Mouse (Mus musculus): ENCODE results near the gene Lypd1. TPM values are rescaled to one million over a fixed set of nuclear protein-coding genes. Genes with fewer than 3 reads are reported as not detected.

Gene Lypd1
- polyA plus RNA-seq, 1 experiment from 2014 or later, result 1.6 TPM

DNA sequence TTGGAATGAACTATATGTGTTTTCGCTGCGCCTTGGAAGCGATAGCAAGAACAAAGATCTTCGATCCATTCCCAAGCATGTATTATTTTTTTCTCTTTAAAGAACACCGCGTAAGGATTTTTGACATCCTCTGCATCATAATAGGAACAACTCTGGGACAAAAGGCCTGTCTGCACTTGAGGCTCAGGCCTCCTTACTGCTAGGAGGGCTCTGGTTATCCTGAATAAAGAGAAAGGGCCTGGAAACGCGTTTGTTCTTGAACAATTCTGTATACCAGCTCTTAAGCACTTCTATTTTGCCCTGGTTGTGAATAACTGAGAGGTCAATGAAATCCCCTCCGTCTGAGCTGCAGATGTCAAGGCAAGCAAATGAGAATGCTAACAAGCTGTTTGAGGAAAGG is 19.7 kb downstream of the Lypd1 start:
- no peak for TF ChIP-seq CTCF (IDR thresholded peaks at IDR 0.05; ENCODE audit: low read depth)
- Histone ChIP-seq H3K27me3 (ENCODE audit: insufficient read depth, low read length) (no peaks in the 10 kb centered on the region), H3K9ac (ENCODE audit: low read depth, low read length) (no peak overlapping the region), H3K9me3 (replicated peaks; ENCODE audit: low read length) (no peaks in the 10 kb centered on the region), H3K36me3 (ENCODE audit: insufficient read depth, low read length) (no peaks in the 10 kb centered on the region), H3K4me2 (ENCODE audit: low read length) (no peak overlapping the region), H3K4me1 (replicated peaks; ENCODE audit: insufficient read depth, low read length) (no peaks in the 10 kb centered on the region), H3K4me3 (replicated peaks; ENCODE audit: low read depth, low read length) (no peak overlapping the region), H3K27ac (no peak overlapping the region)
- DNase-seq (ENCODE audit: low spot score), result no peak
- 90% methylated on average over 9 of the region's 9 CpGs for WGBS
- no peak for ATAC-seq (replicated peaks; ENCODE audit: low FRiP score, low read depth)

GRCm38 (mm10) chr1:125870056-125870455 is 42.8 kb downstream of the Lypd1 start:
- WGBS, result 54% methylated on average over 7 of the region's 7 CpGs
- Histone ChIP-seq H3K36me3 (ENCODE audit: insufficient read depth, low read length) (no peaks in the 10 kb centered on the region), H3K4me1 (replicated peaks; ENCODE audit: insufficient read depth, low read length) (no peaks in the 10 kb centered on the region), H3K27ac (no peak overlapping the region), H3K9ac (ENCODE audit: low read depth, low read length) (no peak overlapping the region), H3K9me3 (replicated peaks; ENCODE audit: low read length) (no peaks in the 10 kb centered on the region), H3K4me3 (replicated peaks; ENCODE audit: low read depth, low read length) (no peak overlapping the region), H3K27me3 (ENCODE audit: insufficient read depth, low read length) (no peaks in the 10 kb centered on the region), H3K4me2 (ENCODE audit: low read length) (no peak overlapping the region)
- ATAC-seq (replicated peaks; ENCODE audit: low FRiP score, low read depth) (no peak), DNase-seq (ENCODE audit: low spot score) (no peak)
- TF ChIP-seq CTCF (IDR thresholded peaks at IDR 0.05; ENCODE audit: low read depth), result no peak

DNA sequence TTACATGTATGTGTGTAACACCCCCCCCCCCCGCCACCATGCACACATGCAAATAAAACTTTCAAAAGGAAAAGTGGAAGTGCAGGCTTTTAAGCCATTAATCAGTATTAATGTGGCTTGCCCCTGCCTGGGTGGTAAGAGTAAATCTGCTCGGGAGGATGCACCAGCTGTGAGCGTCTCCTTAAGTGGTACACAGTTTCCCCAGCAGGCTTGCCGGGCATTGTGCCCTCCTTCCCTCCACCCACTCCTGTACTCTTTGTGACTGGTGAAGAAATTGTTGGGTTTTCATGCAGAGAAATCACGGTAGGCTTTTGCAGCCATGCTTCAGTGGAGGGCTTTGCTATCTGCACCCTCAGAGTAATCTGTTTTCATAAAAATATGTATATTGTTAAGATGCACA is 54.3 kb downstream of the Lypd1 start:
- DNase-seq (ENCODE audit: low spot score) (no peak), ATAC-seq (replicated peaks; ENCODE audit: low FRiP score, low read depth) (no peak)

DNA sequence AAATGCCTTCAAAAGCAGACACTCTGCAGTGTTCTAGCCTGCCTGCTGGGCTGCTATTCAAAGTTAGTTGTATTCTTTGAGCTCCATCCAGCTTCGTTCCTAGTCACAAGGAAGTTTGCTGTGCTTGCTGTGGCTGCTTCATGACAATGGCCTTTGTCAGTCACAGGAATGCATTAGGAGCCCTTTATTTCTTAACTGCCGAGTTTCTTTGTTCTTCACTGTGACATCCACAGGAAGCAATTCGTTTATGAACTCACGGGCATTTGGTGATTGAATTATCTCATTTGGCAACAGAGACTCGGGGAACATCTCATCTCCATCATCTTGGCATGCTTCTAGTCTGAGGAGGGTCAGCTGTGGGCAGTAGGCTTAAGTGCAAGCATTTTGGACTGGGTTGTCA is 58.3 kb downstream of the Lypd1 start:
- H3K4me1 ChIP-seq (replicated peaks; ENCODE audit: insufficient read depth, low read length), result no peaks in the 10 kb centered on the region
- WGBS, result 12% methylated on average over 5 of the region's 5 CpGs

More for the DNA sequence above, 54.3 kb downstream of the Lypd1 start:
- Histone ChIP-seq H3K4me3 (replicated peaks; ENCODE audit: low read depth, low read length) (no peak overlapping the region), H3K27me3 (ENCODE audit: insufficient read depth, low read length) (no peaks in the 10 kb centered on the region), H3K27ac (no peak overlapping the region), H3K9ac (ENCODE audit: low read depth, low read length) (no peak overlapping the region), H3K9me3 (replicated peaks; ENCODE audit: low read length) (no peaks in the 10 kb centered on the region), H3K4me2 (ENCODE audit: low read length) (no peak overlapping the region), H3K4me1 (replicated peaks; ENCODE audit: insufficient read depth, low read length) (no peaks in the 10 kb centered on the region), H3K36me3 (ENCODE audit: insufficient read depth, low read length) (no peaks in the 10 kb centered on the region)
- no peak for TF ChIP-seq CTCF (IDR thresholded peaks at IDR 0.05; ENCODE audit: low read depth)
- WGBS, result 58% methylated on average over 5 of the region's 5 CpGs

DNA sequence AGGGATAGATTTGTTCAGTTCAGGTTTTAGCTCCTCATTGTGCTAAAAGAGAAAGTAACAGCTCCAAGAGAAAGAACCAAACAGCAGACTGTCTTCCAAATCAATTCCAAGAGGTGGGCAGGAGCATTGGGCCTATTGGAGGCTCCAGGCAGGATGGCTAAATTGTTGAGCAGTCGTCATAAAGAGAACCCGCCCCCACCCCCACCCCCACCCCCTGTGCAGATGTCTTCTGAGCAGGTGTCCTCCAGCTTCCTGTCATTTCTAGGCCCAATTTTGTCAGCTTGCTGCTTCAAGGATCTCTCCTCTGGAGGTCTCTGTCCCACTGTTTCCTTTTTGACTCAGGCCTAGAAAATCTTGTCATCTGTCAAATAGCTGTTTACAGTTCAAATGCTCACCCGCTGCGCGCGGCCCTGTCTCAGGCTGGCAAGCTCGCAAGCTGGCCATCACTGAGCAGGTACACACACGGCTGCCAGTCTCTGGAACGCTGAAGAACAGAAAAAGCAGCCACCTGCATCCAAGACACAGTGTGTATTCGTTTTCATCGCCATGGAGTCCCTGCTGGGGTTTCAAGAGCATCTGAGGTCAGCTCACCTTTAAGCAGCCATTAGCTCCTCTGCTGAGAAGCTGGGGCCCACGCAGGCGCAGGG is 73.0 kb downstream of the Lypd1 start:
- Histone ChIP-seq H3K4me1 (replicated peaks; ENCODE audit: insufficient read depth, low read length) (no peaks in the 10 kb centered on the region), H3K36me3 (ENCODE audit: insufficient read depth, low read length) (no peaks in the 10 kb centered on the region), H3K4me2 (ENCODE audit: low read length) (no peak overlapping the region), H3K4me3 (replicated peaks; ENCODE audit: low read depth, low read length) (no peak overlapping the region), H3K27ac (no peak overlapping the region), H3K9me3 (replicated peaks; ENCODE audit: low read length) (no peaks in the 10 kb centered on the region), H3K9ac (ENCODE audit: low read depth, low read length) (no peak overlapping the region), H3K27me3 (ENCODE audit: insufficient read depth, low read length) (no peaks in the 10 kb centered on the region)
- ATAC-seq (replicated peaks; ENCODE audit: low FRiP score, low read depth) (no peak), DNase-seq (ENCODE audit: low spot score) (no peak)
- no peak for TF ChIP-seq CTCF (IDR thresholded peaks at IDR 0.05; ENCODE audit: low read depth)
- 68% methylated on average over 13 of the region's 13 CpGs for WGBS

More for the DNA sequence above, 58.3 kb downstream of the Lypd1 start:
- no peak overlapping the region for H3K4me3 ChIP-seq (replicated peaks; ENCODE audit: low read depth, low read length)
- H3K9ac ChIP-seq (ENCODE audit: low read depth, low read length), result no peak overlapping the region
- ATAC-seq (replicated peaks; ENCODE audit: low FRiP score, low read depth) (no peak), DNase-seq (ENCODE audit: low spot score) (no peak)
- no peaks in the 10 kb centered on the region for H3K36me3 ChIP-seq (ENCODE audit: insufficient read depth, low read length)
- no peak overlapping the region for H3K4me2 ChIP-seq (ENCODE audit: low read length)
- no peaks in the 10 kb centered on the region for H3K9me3 ChIP-seq (replicated peaks; ENCODE audit: low read length)
- no peak for TF ChIP-seq CTCF (IDR thresholded peaks at IDR 0.05; ENCODE audit: low read depth)
- H3K27me3 ChIP-seq (ENCODE audit: insufficient read depth, low read length), result no peaks in the 10 kb centered on the region
- no peak overlapping the region for H3K27ac ChIP-seq

GRCm38 (mm10) chr1:125837507-125837906 is 75.4 kb downstream of the Lypd1 start:
- Histone ChIP-seq H3K27ac (no peak overlapping the region), H3K36me3 (ENCODE audit: insufficient read depth, low read length) (no peaks in the 10 kb centered on the region), H3K4me1 (replicated peaks; ENCODE audit: insufficient read depth, low read length) (no peaks in the 10 kb centered on the region), H3K9ac (ENCODE audit: low read depth, low read length) (no peak overlapping the region), H3K27me3 (ENCODE audit: insufficient read depth, low read length) (no peaks in the 10 kb centered on the region), H3K4me3 (replicated peaks; ENCODE audit: low read depth, low read length) (no peak overlapping the region), H3K4me2 (ENCODE audit: low read length) (no peak overlapping the region), H3K9me3 (replicated peaks; ENCODE audit: low read length) (no peaks in the 10 kb centered on the region)
- ATAC-seq (replicated peaks; ENCODE audit: low FRiP score, low read depth) (no peak), DNase-seq (ENCODE audit: low spot score) (no peak)
- TF ChIP-seq CTCF (IDR thresholded peaks at IDR 0.05; ENCODE audit: low read depth), result no peak
- 5% methylated on average over 1 of the region's 1 CpGs for WGBS

GRCm38 (mm10) chr1:125823611-125824010 is 89.3 kb downstream of the Lypd1 start:
- H3K9ac ChIP-seq (ENCODE audit: low read depth, low read length), result no peak overlapping the region
- no peaks in the 10 kb centered on the region for H3K4me1 ChIP-seq (replicated peaks; ENCODE audit: insufficient read depth, low read length)
- WGBS, result 83% methylated on average over 4 of the region's 4 CpGs
- no peak for ATAC-seq (replicated peaks; ENCODE audit: low FRiP score, low read depth)
- no peaks in the 10 kb centered on the region for H3K36me3 ChIP-seq (ENCODE audit: insufficient read depth, low read length)
- no peaks in the 10 kb centered on the region for H3K27me3 ChIP-seq (ENCODE audit: insufficient read depth, low read length)
- no peak for TF ChIP-seq CTCF (IDR thresholded peaks at IDR 0.05; ENCODE audit: low read depth)
- H3K4me3 ChIP-seq (replicated peaks; ENCODE audit: low read depth, low read length), result no peak overlapping the region
- H3K4me2 ChIP-seq (ENCODE audit: low read length), result no peak overlapping the region
- no peak for DNase-seq (ENCODE audit: low spot score)
- no peaks in the 10 kb centered on the region for H3K9me3 ChIP-seq (replicated peaks; ENCODE audit: low read length)
- no peak overlapping the region for H3K27ac ChIP-seq

Measured in kidney, postnatal 0 days (tissue).